Mouse (Mus musculus) limb, embryonic 13.5 days (tissue): ENCODE measurements around the gene Mtcl1. TPM values are rescaled to one million over a fixed set of nuclear protein-coding genes. Genes with fewer than 3 reads are reported as not detected.
A peak's percentile ranks its signal among the peaks of the same experiment; 100 is the strongest.

Source experiments
- ATAC-seq: fragments of 200-750 bp; cut with Nextera tagmentation; 2 replicates; pipeline ENCODE4 v1.8.0; 2017; ENCODE audit warnings: low read depth, moderate number of reproducible peaks, moderate TSS enrichment; ENCODE audit not compliant: low FRiP score
- H3K27ac ChIP-seq: fragments of 300-500 bp; sonication (generic); 2 replicates; pipeline ENCODE4 v1.5.1; 2015; ENCODE audit warnings: inconsistent platforms, mild to moderate bottlenecking, moderate library complexity
- H3K27me3 ChIP-seq: fragments of 300-500 bp; sonication (generic); 2 replicates; pipeline ENCODE4 v1.6.1; 2015; ENCODE audit warnings: mild to moderate bottlenecking, inconsistent platforms
- H3K36me3 ChIP-seq: fragments of 300-500 bp; sonication (generic); 2 replicates; pipeline ENCODE4 v1.6.1; 2015; ENCODE audit warnings: inconsistent platforms, mild to moderate bottlenecking, moderate library complexity
- H3K4me1 ChIP-seq: fragments of 300-500 bp; sonication (generic); 2 replicates; pipeline ENCODE4 v1.6.1; 2015; ENCODE audit warnings: inconsistent platforms
- H3K4me2 ChIP-seq: fragments of 300-500 bp; sonication (generic); replicated peaks from 2 replicates; pipeline ENCODE4 v1.6.1; 2015; ENCODE audit warnings: inconsistent platforms, mild to moderate bottlenecking, moderate library complexity
- H3K4me3 ChIP-seq: fragments of 300-500 bp; sonication (generic); 2 replicates; pipeline ENCODE4 v1.5.1; 2015; ENCODE audit warnings: moderate library complexity, mild to moderate bottlenecking, inconsistent platforms
- H3K9ac ChIP-seq: fragments of 300-500 bp; sonication (generic); 2 replicates; pipeline ENCODE4 v1.6.1; 2015; ENCODE audit warnings: mild to moderate bottlenecking, inconsistent platforms
- H3K9me3 ChIP-seq: fragments of 300-500 bp; sonication (generic); 2 replicates; pipeline ENCODE4 v1.6.1; 2016; ENCODE audit warnings: inconsistent platforms
- WGBS: fragments of 180-500 bp; shearing (Covaris S2); methylation state at CpG from one replicate; pipeline ENCODE4 v1.1.7; 2015; 5-methylcytosine and 5-hydroxymethylcytosine counted together
- polyA plus RNA-seq: library from polyadenylated mRNA; unstranded; fragments of >200 nt; fragmentation: Nextera tagmentation; extraction: Ambion mirVana; gene quantifications from 2 replicates; pipeline ENCODE4 v1.2.1, GENCODE M21; 2015

Mtcl1 gene
- polyA plus RNA-seq, 1 experiment from 2014 or later = 4.5 TPM

DNA sequence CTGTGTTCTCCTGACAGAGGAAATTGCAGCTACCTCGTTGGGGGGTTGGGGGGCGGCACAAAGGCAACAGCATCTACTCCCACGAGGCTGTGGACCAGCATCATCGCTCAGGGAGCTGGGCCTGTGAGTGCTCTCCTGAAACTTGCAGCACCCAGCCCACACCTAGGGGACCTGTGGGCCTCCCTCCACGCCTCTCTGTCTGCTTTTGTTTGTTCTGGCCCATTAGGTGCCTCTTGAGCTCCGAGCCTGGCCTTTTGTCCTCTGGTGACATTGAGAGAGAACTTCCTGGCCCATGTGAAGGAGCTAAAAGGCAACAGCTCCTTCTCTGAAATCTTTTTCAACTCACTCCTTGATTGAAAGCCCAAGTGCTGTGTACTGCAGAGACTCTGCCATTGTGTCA is 79.8 kb downstream of the Mtcl1 start:
- Histone ChIP-seq H3K27me3 (no peaks in the 10 kb centered on the region), H3K4me2 (no peak overlapping the region), H3K36me3 (no peaks in the 10 kb centered on the region), H3K4me3 (no peak overlapping the region), H3K27ac (peak overlapping the region; percentile 44; the same call in 1 of the 2 replicates), H3K4me1 (peaks cover 25% of the 10 kb centered on the region), H3K9ac (no peak overlapping the region), H3K9me3 (no peaks in the 10 kb centered on the region)
- ATAC-seq = no peak
- WGBS = 59% methylated on average over 6 of the region's 6 CpGs

DNA sequence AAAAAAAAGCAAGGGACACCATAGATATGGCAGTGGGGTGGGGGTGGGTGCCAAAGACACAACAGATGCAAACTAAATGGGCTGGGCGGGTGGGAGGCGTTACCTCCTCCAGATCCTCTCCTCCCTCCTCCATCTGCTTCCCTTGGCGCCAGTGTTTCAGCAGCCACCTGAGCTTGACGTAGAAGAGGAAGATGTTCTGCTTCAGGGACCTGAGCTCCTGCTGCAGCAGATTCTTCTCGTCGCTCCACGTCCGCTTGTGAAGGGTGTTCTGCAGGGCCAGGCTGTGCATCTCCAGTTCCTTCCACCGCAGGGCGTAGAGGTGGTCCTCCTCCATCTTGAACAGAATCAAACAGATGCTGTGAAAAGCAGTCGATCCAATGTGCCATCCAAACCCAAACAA is 81.4 kb downstream of the Mtcl1 start:
- H3K4me3 ChIP-seq = no peak overlapping the region
- H3K4me2 ChIP-seq = no peak overlapping the region
- no peak overlapping the region for H3K27ac ChIP-seq
- no peak for ATAC-seq
- no peaks in the 10 kb centered on the region for H3K9me3 ChIP-seq
- WGBS = 88% methylated on average over 11 of the region's 11 CpGs
- H3K9ac ChIP-seq = no peak overlapping the region
- peaks cover 19% of the 10 kb centered on the region for H3K4me1 ChIP-seq
- H3K36me3 ChIP-seq = 0 out of 2 replicates have a peak, but pooled peaks cover 4% of the 10 kb centered on the region
- no peaks in the 10 kb centered on the region for H3K27me3 ChIP-seq

- Histone ChIP-seq H3K27ac (no peak overlapping the region), H3K9me3 (no peaks in the 10 kb centered on the region), H3K4me3 (no peak overlapping the region), H3K36me3 (0 out of 2 replicates have a peak, but pooled peaks cover 4% of the 10 kb centered on the region), H3K9ac (no peak overlapping the region), H3K27me3 (no peaks in the 10 kb centered on the region), H3K4me2 (no peak overlapping the region), H3K4me1 (peaks cover 19% of the 10 kb centered on the region)
- WGBS = 93% methylated on average over 1 of the region's 1 CpGs
- no peak for ATAC-seq
Observed at GRCm38 (mm10) chr17:66365664-66366063, 83.9 kb downstream of the Mtcl1 start.

GRCm38 (mm10) chr17:66365293-66365642 is 84.3 kb downstream of the Mtcl1 start:
- Histone ChIP-seq H3K4me3 (no peak overlapping the region), H3K9ac (no peak overlapping the region), H3K27me3 (no peaks in the 10 kb centered on the region), H3K9me3 (no peaks in the 10 kb centered on the region), H3K27ac (no peak overlapping the region), H3K4me1 (peaks cover 18% of the 10 kb centered on the region), H3K36me3 (0 out of 2 replicates have a peak, but pooled peaks cover 4% of the 10 kb centered on the region), H3K4me2 (no peak overlapping the region)
- WGBS = 82% methylated on average over 3 of the region's 3 CpGs
- no peak for ATAC-seq

- H3K4me1 ChIP-seq = peaks cover 12% of the 10 kb centered on the region
- WGBS = 79% methylated on average over 25 of the region's 26 CpGs
- H3K36me3 ChIP-seq = 0 out of 2 replicates have a peak, but pooled peaks cover 4% of the 10 kb centered on the region
- no peak overlapping the region for H3K9ac ChIP-seq
- no peak overlapping the region for H3K4me3 ChIP-seq
- H3K4me2 ChIP-seq = no peak overlapping the region
- no peaks in the 10 kb centered on the region for H3K27me3 ChIP-seq
- H3K27ac ChIP-seq = no peak overlapping the region
- no peaks in the 10 kb centered on the region for H3K9me3 ChIP-seq
- no peak for ATAC-seq
Observed at GRCm38 (mm10) chr17:66364525-66365292, 84.8 kb downstream of the Mtcl1 start.

GRCm38 (mm10) chr17:66363852-66364524 is 85.6 kb downstream of the Mtcl1 start:
- H3K27ac ChIP-seq = no peak overlapping the region
- peaks cover 5% of the 10 kb centered on the region; the same call in 1 of the 2 replicates for H3K4me1 ChIP-seq
- H3K4me3 ChIP-seq = no peak overlapping the region
- 0 out of 2 replicates have a peak, but pooled peaks cover 4% of the 10 kb centered on the region for H3K36me3 ChIP-seq
- WGBS = 87% methylated on average over 36 of the region's 36 CpGs
- ATAC-seq = no peak
- H3K9ac ChIP-seq = no peak overlapping the region
- H3K9me3 ChIP-seq = no peaks in the 10 kb centered on the region
- no peak overlapping the region for H3K4me2 ChIP-seq
- H3K27me3 ChIP-seq = no peaks in the 10 kb centered on the region

DNA sequence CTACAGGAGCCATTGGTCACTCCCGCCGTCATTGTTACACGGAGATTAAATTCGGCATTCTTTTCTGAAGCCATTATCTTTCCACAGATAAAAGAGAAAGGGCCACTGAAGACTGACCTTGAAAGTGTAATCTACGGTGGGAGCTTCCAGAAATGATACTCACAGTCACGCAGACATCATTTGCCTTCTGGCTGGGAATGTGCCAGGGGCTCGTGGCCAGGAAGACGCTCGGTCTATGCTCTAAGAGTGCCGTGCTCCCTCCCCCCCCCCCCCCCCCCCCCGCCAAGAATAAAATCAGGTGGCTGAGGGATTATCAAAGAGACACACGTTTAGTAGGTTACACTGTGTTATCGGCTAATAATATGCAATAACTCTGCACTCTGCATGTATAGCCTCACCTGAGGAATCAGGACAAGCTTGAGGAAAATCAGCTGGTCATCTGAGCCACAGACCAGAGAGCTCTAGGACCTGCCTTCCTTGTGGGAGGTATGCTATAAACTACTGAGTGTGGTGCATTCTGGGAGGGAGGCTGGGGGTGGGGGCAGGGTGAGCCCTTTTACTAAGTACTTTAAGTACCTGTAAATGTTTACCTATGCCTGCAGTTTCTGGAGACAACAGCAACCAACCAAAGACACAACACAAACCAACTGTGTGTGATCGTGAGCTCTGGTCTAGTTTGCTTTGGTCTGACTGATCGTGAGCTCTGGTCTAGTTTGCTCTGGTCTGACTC is 87.1 kb downstream of the Mtcl1 start:
- no peak overlapping the region for H3K4me3 ChIP-seq
- ATAC-seq = no peak
- H3K4me1 ChIP-seq = peaks cover 16% of the 10 kb centered on the region
- H3K27ac ChIP-seq = no peak overlapping the region
- H3K9ac ChIP-seq = no peak overlapping the region
- H3K4me2 ChIP-seq = peak overlapping the region; percentile 16; the same call in 1 of the 2 replicates
- H3K36me3 ChIP-seq = 0 out of 2 replicates have a peak, but pooled peaks cover 8% of the 10 kb centered on the region
- H3K27me3 ChIP-seq = no peaks in the 10 kb centered on the region
- WGBS = 85% methylated on average over 14 of the region's 15 CpGs
- H3K9me3 ChIP-seq = no peaks in the 10 kb centered on the region

GRCm38 (mm10) chr17:66358026-66358978 is 91.2 kb downstream of the Mtcl1 start:
- H3K9me3 ChIP-seq = no peaks in the 10 kb centered on the region
- H3K27me3 ChIP-seq = no peaks in the 10 kb centered on the region
- peak; percentile 62 for ATAC-seq
- peaks cover 15% of the 10 kb centered on the region for H3K4me1 ChIP-seq
- H3K4me2 ChIP-seq = no peak overlapping the region
- peaks cover 12% of the 10 kb centered on the region for H3K36me3 ChIP-seq
- WGBS = 67% methylated on average over 27 of the region's 27 CpGs
- no peak overlapping the region for H3K4me3 ChIP-seq
- no peak overlapping the region for H3K27ac ChIP-seq
- no peak overlapping the region for H3K9ac ChIP-seq

DNA sequence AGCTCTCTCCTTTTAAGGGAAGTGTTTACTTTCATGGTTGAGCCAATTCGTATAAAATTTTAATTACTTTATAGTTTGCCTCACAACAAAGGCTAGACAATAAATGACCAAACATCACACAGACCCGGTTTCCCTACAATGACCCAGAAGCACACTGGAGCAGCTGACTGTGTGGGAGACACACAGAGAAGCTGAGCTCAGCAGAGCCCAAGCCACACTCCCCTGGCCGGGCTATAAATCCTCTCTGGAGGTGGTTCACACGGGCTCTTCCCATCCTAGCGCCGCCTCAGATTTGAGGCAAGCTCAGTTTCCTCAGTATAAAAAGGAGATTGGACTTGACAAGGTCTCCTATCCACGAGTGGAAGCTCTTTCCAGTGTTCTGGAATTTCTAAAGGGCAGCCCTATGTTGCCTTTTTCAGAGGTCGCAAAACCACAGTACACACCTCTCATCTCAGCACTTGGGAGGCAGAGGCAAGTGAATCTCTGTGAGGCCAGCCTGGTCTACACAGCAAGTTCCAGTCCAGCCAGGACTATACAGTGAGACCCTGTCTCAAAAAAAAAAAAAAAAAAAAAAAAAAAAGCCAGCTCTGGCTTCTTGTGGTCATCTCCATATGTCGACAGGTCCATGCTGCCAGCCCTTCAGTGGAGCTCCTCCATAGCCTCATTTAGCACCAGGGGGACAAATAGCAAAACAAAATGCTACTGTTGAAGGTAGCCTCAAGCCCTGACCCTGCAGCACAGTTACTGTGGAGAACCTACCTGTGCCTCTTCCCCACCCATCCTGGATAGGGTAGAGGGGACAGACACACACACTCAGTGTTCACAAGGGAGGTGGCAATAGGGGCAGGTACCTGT is 92.2 kb downstream of the Mtcl1 start:
- H3K27ac ChIP-seq = no peak overlapping the region
- WGBS = 51% methylated on average over 9 of the region's 9 CpGs

GRCm38 (mm10) chr17:66353907-66354306 is 95.6 kb downstream of the Mtcl1 start:
- Histone ChIP-seq H3K4me1 (peaks cover 50% of the 10 kb centered on the region), H3K4me2 (no peak overlapping the region), H3K36me3 (peaks cover 12% of the 10 kb centered on the region), H3K27ac (no peak overlapping the region), H3K27me3 (no peaks in the 10 kb centered on the region), H3K9me3 (no peaks in the 10 kb centered on the region), H3K4me3 (no peak overlapping the region), H3K9ac (no peak overlapping the region)
- no peak for ATAC-seq
- WGBS = 85% methylated on average over 14 of the region's 14 CpGs

More for the DNA sequence above, 92.2 kb downstream of the Mtcl1 start:
- ATAC-seq = no peak
- H3K4me1 ChIP-seq = peaks cover 23% of the 10 kb centered on the region
- no peak overlapping the region for H3K9ac ChIP-seq
- H3K27me3 ChIP-seq = no peaks in the 10 kb centered on the region
- peaks cover 12% of the 10 kb centered on the region for H3K36me3 ChIP-seq
- H3K4me2 ChIP-seq = no peak overlapping the region
- H3K9me3 ChIP-seq = no peaks in the 10 kb centered on the region
- H3K4me3 ChIP-seq = no peak overlapping the region
